Mouse (Mus musculus) right cerebral cortex, postnatal 25 days (tissue): ENCODE data around the gene Batf2.
A peak's percentile ranks its signal among the peaks of the same experiment; 100 is the strongest.
"Not testable (repeated sequence)": the region's sequence is repeated elsewhere in the genome, so short reads cannot be mapped to it uniquely, and the experiment has no call there.

Experiments
- DNase-seq: peaks from one replicate; pipeline ENCODE4 v3.0.0; 2022

Batf2 gene

GRCm38 (mm10) chr19:6133197-6133596, 7.6 kb upstream of the Batf2 start:
- DNase-seq = not testable (repeated sequence)

- no peak for DNase-seq
These were observed 4.4 kb upstream of the Batf2 start for GRCm38 (mm10) chr19:6136397-6136796.

GRCm38 (mm10) chr19:6139701-6140100, 1.1 kb upstream of the Batf2 start:
- no peak for DNase-seq

- no peak for DNase-seq
These were observed 457 bp upstream of the Batf2 start for GRCm38 (mm10) chr19:6140374-6140677.

GRCm38 (mm10) chr19:6141394-6141749, 589 bp downstream of the Batf2 start, which contains the start of gene Arl2:
Gene Arl2 (minus strand): TSS chr19:6141548.
- DNase-seq = peak; percentile 75

GRCm38 (mm10) chr19:6144842-6145241, 4.1 kb downstream of the Batf2 start:
- no peak for DNase-seq

- DNase-seq = no peak
These were observed 14.4 kb downstream of the Batf2 start for GRCm38 (mm10) chr19:6155174-6155573.

- no peak for DNase-seq
These were observed 15.6 kb downstream of the Batf2 start for GRCm38 (mm10) chr19:6156372-6156771.

GRCm38 (mm10) chr19:6157220-6157619, 16.4 kb downstream of the Batf2 start:
- no peak for DNase-seq

- DNase-seq = no peak
These were observed 23.2 kb downstream of the Batf2 start for GRCm38 (mm10) chr19:6163872-6164547.

- no peak for DNase-seq
These were observed 26.0 kb downstream of the Batf2 start for GRCm38 (mm10) chr19:6166750-6167149.

GRCm38 (mm10) chr19:6171215-6171614, 30.4 kb downstream of the Batf2 start:
- no peak for DNase-seq

GRCm38 (mm10) chr19:6174771-6175170, 34.0 kb downstream of the Batf2 start:
- no peak for DNase-seq

GRCm38 (mm10) chr19:6178775-6179174, 38.0 kb downstream of the Batf2 start:
- no peak for DNase-seq

- DNase-seq = no peak
These were observed 40.8 kb downstream of the Batf2 start for GRCm38 (mm10) chr19:6181629-6182028.

- no peak for DNase-seq
These were observed 41.8 kb downstream of the Batf2 start for GRCm38 (mm10) chr19:6182534-6182933.

GRCm38 (mm10) chr19:6184131-6184530, 43.3 kb downstream of the Batf2 start, which contains the start of gene Majin:
Gene Majin (plus strand): TSS chr19:6184388.
- no peak for DNase-seq

GRCm38 (mm10) chr19:6204265-6204664, 63.5 kb downstream of the Batf2 start:
- DNase-seq = no peak

GRCm38 (mm10) chr19:6206716-6207115, 65.9 kb downstream of the Batf2 start:
- DNase-seq = no peak

GRCm38 (mm10) chr19:6216046-6216705, 75.4 kb downstream of the Batf2 start:
- no peak for DNase-seq

- no peak for DNase-seq
These were observed 77.8 kb downstream of the Batf2 start for GRCm38 (mm10) chr19:6218606-6219005.
